12 mouse cellular contexts compared by ENCODE assay signal in the genomic region with DNA sequence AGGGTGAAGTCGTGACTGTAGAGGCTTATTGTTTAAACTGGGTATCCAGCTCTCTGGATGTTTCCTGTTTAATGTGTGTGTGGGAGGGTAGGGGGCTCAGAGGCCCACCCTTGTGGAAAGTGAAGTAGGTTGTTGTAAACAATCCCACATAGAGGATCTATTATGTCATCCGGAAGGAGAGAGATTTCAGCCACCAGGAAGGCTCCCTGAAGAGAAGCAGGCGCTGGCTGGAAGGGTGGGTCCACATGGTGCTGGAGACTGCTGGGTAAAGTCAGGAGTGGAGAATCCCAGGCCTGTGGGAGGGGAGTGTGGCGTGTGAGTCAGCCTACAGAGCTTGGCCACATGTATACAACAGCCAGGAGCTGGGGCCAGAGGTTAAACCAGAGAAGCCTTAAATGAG. TPM values are rescaled to one million over a fixed set of nuclear protein-coding genes. Genes with fewer than 3 reads are reported as not detected.
DNase-seq lines count a peak whose midpoint lies in the region; ATAC-seq lines count a peak whose summit lies in the region.
"Had no signal": no experiment of that assay in that cellular context is flagged by ENCODE, and none has a peak within 500 bp of the region (broad histone marks: within the 10 kb centered on the region; RNA-seq: fewer than 3 reads in every experiment).

No protein-coding gene starts in this region.

- no peaks in the 10 kb centered on the region for H3K9me3 ChIP-seq in limb, embryonic 13.5 days
- no peaks in the 10 kb centered on the region for H3K9me3 ChIP-seq in limb, embryonic 10.5 days (replicated peaks)
- no peaks in the 10 kb centered on the region for H3K9me3 ChIP-seq in embryonic facial prominence, embryonic 15.5 days (replicated peaks)
- H3K9me3 ChIP-seq in intestine, embryonic 14.5 days (ENCODE audit: control insufficient read depth, low read length): no peaks in the 10 kb centered on the region
- no peaks in the 10 kb centered on the region for H3K9me3 ChIP-seq in stomach, embryonic 15.5 days
- H3K9me3 ChIP-seq: forebrain, embryonic 13.5 days; liver, embryonic 15.5 days had no signal

- H3K36me3 ChIP-seq in limb, embryonic 13.5 days: no peaks in the 10 kb centered on the region; the same call in 1 of the 2 replicates
- peaks cover 6% of the 10 kb centered on the region; the same call in 1 of the 2 replicates for H3K36me3 ChIP-seq in limb, embryonic 10.5 days
- H3K36me3 ChIP-seq in embryonic facial prominence, embryonic 15.5 days: no peaks in the 10 kb centered on the region
- no peaks in the 10 kb centered on the region for H3K36me3 ChIP-seq in intestine, embryonic 14.5 days (ENCODE audit: control insufficient read depth, insufficient read depth, low read length)
- H3K36me3 ChIP-seq in stomach, embryonic 15.5 days: 0 out of 2 replicates have a peak, but pooled peaks cover under 1% of the 10 kb centered on the region

- H3K27ac ChIP-seq in limb, embryonic 13.5 days: no peak overlapping the region
- H3K27ac ChIP-seq in limb, embryonic 10.5 days: no peak overlapping the region
- peak overlapping the region; percentile 28; the same call in 1 of the 2 replicates for H3K27ac ChIP-seq in embryonic facial prominence, embryonic 15.5 days (replicated peaks)
- H3K27ac ChIP-seq in intestine, embryonic 14.5 days (ENCODE audit: low read depth): peak overlapping the region; percentile 72
- H3K27ac ChIP-seq in stomach, embryonic 15.5 days: peak overlapping the region; percentile 82
- H3K27ac ChIP-seq: forebrain, embryonic 13.5 days; liver, embryonic 15.5 days had no signal

- peaks cover 26% of the 10 kb centered on the region for H3K4me1 ChIP-seq in limb, embryonic 13.5 days
- peaks cover 37% of the 10 kb centered on the region for H3K4me1 ChIP-seq in limb, embryonic 10.5 days
- peaks cover 32% of the 10 kb centered on the region for H3K4me1 ChIP-seq in embryonic facial prominence, embryonic 15.5 days
- H3K4me1 ChIP-seq in intestine, embryonic 14.5 days (replicated peaks; ENCODE audit: control insufficient read depth, insufficient read depth, low read length): peaks cover 25% of the 10 kb centered on the region
- H3K4me1 ChIP-seq in stomach, embryonic 15.5 days: peaks cover 42% of the 10 kb centered on the region

- H3K27me3 ChIP-seq in limb, embryonic 13.5 days: no peaks in the 10 kb centered on the region
- H3K27me3 ChIP-seq in limb, embryonic 10.5 days (ENCODE audit: low read depth, poor library complexity, severe bottlenecking): no peaks in the 10 kb centered on the region
- no peaks in the 10 kb centered on the region for H3K27me3 ChIP-seq in embryonic facial prominence, embryonic 15.5 days
- no peaks in the 10 kb centered on the region for H3K27me3 ChIP-seq in intestine, embryonic 14.5 days (replicated peaks; ENCODE audit: control insufficient read depth, insufficient read depth, low read length)
- no peaks in the 10 kb centered on the region for H3K27me3 ChIP-seq in stomach, embryonic 15.5 days (replicated peaks)
- H3K27me3 ChIP-seq: forebrain, embryonic 13.5 days; liver, embryonic 15.5 days had no signal

- H3K4me2 ChIP-seq in limb, embryonic 13.5 days (replicated peaks): no peak overlapping the region
- no peak overlapping the region for H3K4me2 ChIP-seq in embryonic facial prominence, embryonic 15.5 days (replicated peaks)
- H3K4me2 ChIP-seq in intestine, embryonic 14.5 days (ENCODE audit: low read length): no peak overlapping the region
- H3K4me2 ChIP-seq in stomach, embryonic 15.5 days: no peak overlapping the region
- H3K4me2 ChIP-seq: forebrain, embryonic 13.5 days; liver, embryonic 15.5 days had no signal

- no peak overlapping the region for H3K4me3 ChIP-seq in limb, embryonic 13.5 days
- no peak overlapping the region for H3K4me3 ChIP-seq in limb, embryonic 10.5 days
- H3K4me3 ChIP-seq in embryonic facial prominence, embryonic 15.5 days (replicated peaks): no peak overlapping the region
- no peak overlapping the region for H3K4me3 ChIP-seq in intestine, embryonic 14.5 days (ENCODE audit: low read depth, low read length)
- no peak overlapping the region for H3K4me3 ChIP-seq in stomach, embryonic 15.5 days (replicated peaks)
- H3K4me3 ChIP-seq: forebrain, embryonic 13.5 days; liver, embryonic 15.5 days had no signal

- ATAC-seq in limb, embryonic 13.5 days (ENCODE audit: low FRiP score, low read depth): no peak
- 0 out of 2 replicates have a peak, but pooled peaks have one; percentile 48 for ATAC-seq in embryonic facial prominence, embryonic 15.5 days (ENCODE audit: insufficient number of reproducible peaks, low FRiP score, low TSS enrichment, low read depth)
- peak; percentile 42; the same call in 1 of the 2 replicates for ATAC-seq in intestine, embryonic 14.5 days (replicated peaks; ENCODE audit: low FRiP score, low TSS enrichment, low read depth)
- peak; percentile 80; the same call in 1 of the 2 replicates for ATAC-seq in stomach, embryonic 15.5 days (ENCODE audit: insufficient read depth, low FRiP score, low read depth)
- ATAC-seq: forebrain, embryonic 13.5 days had no signal

- no peak for DNase-seq in limb, embryonic 10.5 days (ENCODE audit: low spot score)
- DNase-seq in intestine, embryonic 14.5 days (ENCODE audit: low spot score): no peak
- DNase-seq in spleen, adult 18-20 months: no peak
- no peak for DNase-seq in spleen, postnatal 14 days (ENCODE audit: low spot score in 2 of 2)
- no peak for DNase-seq in spleen, postnatal 36 days (ENCODE audit: low spot score in 2 of 2)
- DNase-seq: cerebellum, postnatal 36 days; thymus, postnatal 36 days had no signal

- 0 out of 2 replicates have a peak overlapping the region, but pooled peaks have one; percentile 13 for H3K9ac ChIP-seq in limb, embryonic 13.5 days
- H3K9ac ChIP-seq in embryonic facial prominence, embryonic 15.5 days: no peak overlapping the region
- no peak overlapping the region for H3K9ac ChIP-seq in intestine, embryonic 14.5 days (ENCODE audit: low read length)
- H3K9ac ChIP-seq in stomach, embryonic 15.5 days: no peak overlapping the region
- H3K9ac ChIP-seq: forebrain, embryonic 13.5 days; liver, embryonic 15.5 days had no signal

- 53% methylated on average over 4 of the region's 4 CpGs for WGBS in limb, embryonic 13.5 days
- WGBS in limb, embryonic 10.5 days: 65% methylated on average over 4 of the region's 4 CpGs
- WGBS in embryonic facial prominence, embryonic 15.5 days: 41% methylated on average over 4 of the region's 4 CpGs
- WGBS in intestine, embryonic 14.5 days: 17% methylated on average over 4 of the region's 4 CpGs
- WGBS in stomach, embryonic 15.5 days: 18% methylated on average over 4 of the region's 4 CpGs

RNA-seq across cellular contexts. Expression of gene Alas1, which starts 1.8 kb away (rescaled TPM):
- polyA plus RNA-seq in limb, embryonic 13.5 days (2015; fragmentation: Nextera tagmentation; extraction: Ambion mirVana): 99.9 and 101 TPM in 2 replicates
- polyA plus RNA-seq in limb, embryonic 10.5 days (2016; fragmentation: Nextera tagmentation; extraction: Ambion mirVana): 62.8 and 77.9 TPM in 2 replicates
- polyA plus RNA-seq in embryonic facial prominence, embryonic 15.5 days (2015; fragmentation: Nextera tagmentation; extraction: Ambion mirVana): 107 and 109 TPM in 2 replicates
- 102 and 109 TPM in 2 replicates for polyA plus RNA-seq in intestine, embryonic 14.5 days (2014; fragmentation: Nextera tagmentation; extraction: Ambion mirVana)
- 109 TPM in 2 replicates for polyA plus RNA-seq in stomach, embryonic 15.5 days (2015; fragmentation: Nextera tagmentation; extraction: Ambion mirVana)

RNA-seq across cellular contexts. Expression of gene Tlr9, which starts 27.8 kb away (rescaled TPM):
- 0.05 TPM in 1 of 2 replicates, not detected in the other for polyA plus RNA-seq in limb, embryonic 13.5 days (2015; fragmentation: Nextera tagmentation; extraction: Ambion mirVana)
- polyA plus RNA-seq in limb, embryonic 10.5 days (2016; fragmentation: Nextera tagmentation; extraction: Ambion mirVana): not detected in 2 replicates
- 0.07 and 0.28 TPM in 2 replicates for polyA plus RNA-seq in embryonic facial prominence, embryonic 15.5 days (2015; fragmentation: Nextera tagmentation; extraction: Ambion mirVana)
- 0.08 TPM in 1 of 2 replicates, not detected in the other for polyA plus RNA-seq in intestine, embryonic 14.5 days (2014; fragmentation: Nextera tagmentation; extraction: Ambion mirVana)
- polyA plus RNA-seq in stomach, embryonic 15.5 days (2015; fragmentation: Nextera tagmentation; extraction: Ambion mirVana): 0.12 and 0.15 TPM in 2 replicates
- polyA plus RNA-seq: forebrain, embryonic 13.5 days had no signal

RNA-seq across cellular contexts. Expression of gene Poc1a, which starts 30.6 kb away (rescaled TPM):
- polyA plus RNA-seq in limb, embryonic 13.5 days (2015; fragmentation: Nextera tagmentation; extraction: Ambion mirVana): 23.8 and 24.0 TPM in 2 replicates
- polyA plus RNA-seq in limb, embryonic 10.5 days (2016; fragmentation: Nextera tagmentation; extraction: Ambion mirVana): 42.9 and 43.9 TPM in 2 replicates
- polyA plus RNA-seq in embryonic facial prominence, embryonic 15.5 days (2015; fragmentation: Nextera tagmentation; extraction: Ambion mirVana): 22.4 and 32.8 TPM in 2 replicates
- 29.1 and 29.6 TPM in 2 replicates for polyA plus RNA-seq in intestine, embryonic 14.5 days (2014; fragmentation: Nextera tagmentation; extraction: Ambion mirVana)
- 24.7 and 25.4 TPM in 2 replicates for polyA plus RNA-seq in stomach, embryonic 15.5 days (2015; fragmentation: Nextera tagmentation; extraction: Ambion mirVana)

RNA-seq across cellular contexts. Expression of gene Twf2, which starts 47.3 kb away (rescaled TPM):
- polyA plus RNA-seq in limb, embryonic 13.5 days (2015; fragmentation: Nextera tagmentation; extraction: Ambion mirVana): 59.1 and 63.6 TPM in 2 replicates
- 75.1 and 76.6 TPM in 2 replicates for polyA plus RNA-seq in limb, embryonic 10.5 days (2016; fragmentation: Nextera tagmentation; extraction: Ambion mirVana)
- polyA plus RNA-seq in embryonic facial prominence, embryonic 15.5 days (2015; fragmentation: Nextera tagmentation; extraction: Ambion mirVana): 57.2 and 64.1 TPM in 2 replicates
- 56.4 and 59.5 TPM in 2 replicates for polyA plus RNA-seq in intestine, embryonic 14.5 days (2014; fragmentation: Nextera tagmentation; extraction: Ambion mirVana)
- 53.9 and 64.0 TPM in 2 replicates for polyA plus RNA-seq in stomach, embryonic 15.5 days (2015; fragmentation: Nextera tagmentation; extraction: Ambion mirVana)

RNA-seq across cellular contexts. Expression of gene Ppm1m, which starts 50.7 kb away (rescaled TPM):
- 57.0 and 57.7 TPM in 2 replicates for polyA plus RNA-seq in limb, embryonic 13.5 days (2015; fragmentation: Nextera tagmentation; extraction: Ambion mirVana)
- 53.1 and 57.5 TPM in 2 replicates for polyA plus RNA-seq in limb, embryonic 10.5 days (2016; fragmentation: Nextera tagmentation; extraction: Ambion mirVana)
- polyA plus RNA-seq in embryonic facial prominence, embryonic 15.5 days (2015; fragmentation: Nextera tagmentation; extraction: Ambion mirVana): 55.8 and 57.1 TPM in 2 replicates
- 31.2 and 33.6 TPM in 2 replicates for polyA plus RNA-seq in intestine, embryonic 14.5 days (2014; fragmentation: Nextera tagmentation; extraction: Ambion mirVana)
- 39.0 and 42.0 TPM in 2 replicates for polyA plus RNA-seq in stomach, embryonic 15.5 days (2015; fragmentation: Nextera tagmentation; extraction: Ambion mirVana)

Comparison
In these comparisons a context has a peak if more than half of its experiments do, and no peak if none do; other contexts are left out.
1. H3K27ac ChIP-seq: peak in embryonic facial prominence, embryonic 15.5 days (single experiment), intestine, embryonic 14.5 days (single experiment) and stomach, embryonic 15.5 days (single experiment); none in limb, embryonic 13.5 days (single experiment) and limb, embryonic 10.5 days (single experiment).